Mouse (Mus musculus) forebrain, postnatal 0 days (tissue): Measurements from ENCODE around the gene Hal. TPM values are rescaled to one million over a fixed set of nuclear protein-coding genes. Genes with fewer than 3 reads are reported as not detected.
A peak's percentile ranks its signal among the peaks of the same experiment; 100 is the strongest.

Source experiments
- ATAC-seq: fragments of 200-750 bp; cut with Nextera tagmentation; 2 replicates; pipeline ENCODE4 v1.8.0; 2017; ENCODE audit warnings: mild to moderate bottlenecking, moderate library complexity
- DNase-seq: peaks from one replicate; pipeline ENCODE4 v3.0.0-alpha.2; 2015
- H3K27ac ChIP-seq: fragments of 300-500 bp; sonication (generic); 2 replicates; pipeline ENCODE4 v1.5.1; 2014; ENCODE audit warnings: low read depth, mild to moderate bottlenecking, antibody characterized with exemption, low read length, moderate library complexity, mixed read lengths
- H3K27me3 ChIP-seq: fragments of 300-500 bp; sonication (generic); 2 replicates; pipeline ENCODE4 v1.6.1; 2014; ENCODE audit warnings: mild to moderate bottlenecking, low read length, mixed read lengths; ENCODE audit not compliant: insufficient read depth
- H3K36me3 ChIP-seq: fragments of 300-500 bp; sonication (generic); 2 replicates; pipeline ENCODE4 v1.6.1; 2014; ENCODE audit warnings: mild to moderate bottlenecking, moderate library complexity; ENCODE audit not compliant: insufficient read depth
- H3K4me1 ChIP-seq: fragments of 300-500 bp; sonication (generic); 2 replicates; pipeline ENCODE4 v1.6.1; 2014; ENCODE audit warnings: antibody characterized with exemption; ENCODE audit not compliant: insufficient read depth
- H3K4me2 ChIP-seq: fragments of 300-500 bp; sonication (generic); 2 replicates; pipeline ENCODE4 v1.6.1; 2014; ENCODE audit warnings: low read depth, mild to moderate bottlenecking, moderate library complexity
- H3K4me3 ChIP-seq: fragments of 300-500 bp; sonication (generic); 2 replicates; pipeline ENCODE4 v1.5.1; 2014; ENCODE audit warnings: low read depth, low read length, mixed read lengths
- H3K9ac ChIP-seq: fragments of 300-500 bp; sonication (generic); 2 replicates; pipeline ENCODE4 v1.6.1; 2014; ENCODE audit warnings: mild to moderate bottlenecking
- H3K9me3 ChIP-seq: fragments of 300-500 bp; sonication (generic); 2 replicates; pipeline ENCODE4 v1.6.1; 2016; ENCODE audit warnings: low read length
- CTCF ChIP-seq: sonication (generic); IDR thresholded peaks from 2 replicates; pipeline ENCODE4 v1.5.1; 2016; ENCODE audit warnings: antibody characterized with exemption, control low read depth, low read depth
- WGBS: fragments of 180-500 bp; shearing (Covaris S2); extraction: QIAGEN DNeasy Blood & Tissue Kit; methylation state at CpG from one replicate; pipeline ENCODE4 v1.1.7; 2014; 5-methylcytosine and 5-hydroxymethylcytosine counted together
- polyA plus RNA-seq: library from polyadenylated mRNA; unstranded; fragments of >200 nt; fragmentation: Nextera tagmentation; extraction: Ambion mirVana; gene quantifications from 2 replicates; pipeline ENCODE4 v1.2.1, GENCODE M21; 2015
- total RNA-seq: library from RNA; depleted of rRNA; stranded (reverse); fragments of >200 nt; gene quantifications from 2 replicates; pipeline ENCODE4 v1.2.3, GENCODE M21; 2014; rRNA removed

Hal gene
- total RNA-seq (0.05 TPM in 1 of 2 replicates, not detected in the other), polyA plus RNA-seq (0.15 TPM in 1 of 2 replicates, not detected in the other)

- WGBS: 60% methylated on average over 17 of the region's 17 CpGs
- no peak within 1 kb of the TSS for H3K4me2 ChIP-seq
- no peak for TF ChIP-seq CTCF
- H3K27me3 ChIP-seq: no peaks in the 10 kb centered on the region
- no peak within 1 kb of the TSS for H3K27ac ChIP-seq
- ATAC-seq (no peak), DNase-seq (no peak)
- H3K36me3 ChIP-seq: peaks cover 8% of the 10 kb centered on the region
- H3K9me3 ChIP-seq: no peaks in the 10 kb centered on the region
- no peaks in the 10 kb centered on the region for H3K4me1 ChIP-seq
- H3K9ac ChIP-seq: no peak within 1 kb of the TSS
- no peak within 1 kb of the TSS for H3K4me3 ChIP-seq
These were observed at the start of gene Hal for GRCm38 (mm10) chr10:93488066-93488827. Hal (plus strand) TSS chr10:93488768.

- no peak overlapping the region for H3K4me2 ChIP-seq
- no peak for TF ChIP-seq CTCF
- WGBS: 87% methylated on average over 6 of the region's 6 CpGs
- H3K9me3 ChIP-seq: no peaks in the 10 kb centered on the region
- no peaks in the 10 kb centered on the region for H3K27me3 ChIP-seq
- no peak overlapping the region for H3K4me3 ChIP-seq
- no peaks in the 10 kb centered on the region for H3K4me1 ChIP-seq
- ATAC-seq (no peak), DNase-seq (no peak)
- no peak overlapping the region for H3K9ac ChIP-seq
- no peak overlapping the region for H3K27ac ChIP-seq
- no peaks in the 10 kb centered on the region for H3K36me3 ChIP-seq
These were observed 47.1 kb upstream of the Hal start for GRCm38 (mm10) chr10:93441501-93441900.

- no peak for TF ChIP-seq CTCF
- Histone ChIP-seq H3K4me3 (no peak overlapping the region), H3K9me3 (no peaks in the 10 kb centered on the region), H3K4me2 (no peak overlapping the region), H3K27me3 (no peaks in the 10 kb centered on the region), H3K9ac (no peak overlapping the region), H3K4me1 (no peaks in the 10 kb centered on the region), H3K36me3 (no peaks in the 10 kb centered on the region), H3K27ac (no peak overlapping the region)
- DNase-seq: no peak
- ATAC-seq: no peak
- whole genome bisulfite sequencing: 88% methylated on average over 3 of the region's 3 CpGs
These were observed 46.4 kb upstream of the Hal start for GRCm38 (mm10) chr10:93442183-93442582.

- WGBS: 81% methylated on average over 9 of the region's 9 CpGs
- TF ChIP-seq CTCF: no peak
- H3K9me3 ChIP-seq: no peaks in the 10 kb centered on the region
- no peak overlapping the region for H3K4me3 ChIP-seq
- H3K27ac ChIP-seq: no peak overlapping the region
- H3K9ac ChIP-seq: no peak overlapping the region
- H3K4me2 ChIP-seq: no peak overlapping the region
- H3K36me3 ChIP-seq: no peaks in the 10 kb centered on the region
- ATAC-seq: no peak
- H3K27me3 ChIP-seq: no peaks in the 10 kb centered on the region
- no peaks in the 10 kb centered on the region for H3K4me1 ChIP-seq
- no peak for DNase-seq
These were observed 44.2 kb upstream of the Hal start for GRCm38 (mm10) chr10:93444407-93444806.

- H3K27ac ChIP-seq: no peak overlapping the region
- H3K36me3 ChIP-seq: no peaks in the 10 kb centered on the region
- 72% methylated on average over 10 of the region's 10 CpGs for WGBS
- TF ChIP-seq CTCF: no peak
- no peaks in the 10 kb centered on the region for H3K9me3 ChIP-seq
- H3K27me3 ChIP-seq: no peaks in the 10 kb centered on the region
- no peaks in the 10 kb centered on the region for H3K4me1 ChIP-seq
- H3K9ac ChIP-seq: no peak overlapping the region
- no peak for DNase-seq
- no peak overlapping the region for H3K4me3 ChIP-seq
- no peak overlapping the region for H3K4me2 ChIP-seq
- no peak for ATAC-seq
These were observed 41.2 kb upstream of the Hal start for GRCm38 (mm10) chr10:93447398-93447797.

- Histone ChIP-seq H3K4me2 (peak overlapping the region; percentile 76), H3K36me3 (no peaks in the 10 kb centered on the region), H3K9me3 (no peaks in the 10 kb centered on the region), H3K27ac (no peak overlapping the region), H3K27me3 (no peaks in the 10 kb centered on the region), H3K4me1 (no peaks in the 10 kb centered on the region), H3K4me3 (peak overlapping the region; percentile 71; the same call in 1 of the 2 replicates), H3K9ac (peak overlapping the region; percentile 82; the same call in 1 of the 2 replicates)
- ATAC-seq (no peak), DNase-seq (no peak)
- 62% methylated on average over 7 of the region's 7 CpGs for WGBS
- no peak for TF ChIP-seq CTCF
These were observed 33.9 kb upstream of the Hal start for GRCm38 (mm10) chr10:93454652-93455014.

GRCm38 (mm10) chr10:93460106-93460505 is 28.5 kb upstream of the Hal start:
- Histone ChIP-seq H3K9ac (no peak overlapping the region), H3K27ac (no peak overlapping the region), H3K4me1 (no peaks in the 10 kb centered on the region), H3K27me3 (no peaks in the 10 kb centered on the region), H3K9me3 (no peaks in the 10 kb centered on the region), H3K4me3 (no peak overlapping the region), H3K4me2 (no peak overlapping the region), H3K36me3 (peaks cover 24% of the 10 kb centered on the region)
- no peak for TF ChIP-seq CTCF
- no peak for DNase-seq
- ATAC-seq: no peak
- 88% methylated on average over 11 of the region's 11 CpGs for WGBS
